26 mouse cellular contexts compared by ENCODE assay signal in the genomic region with DNA sequence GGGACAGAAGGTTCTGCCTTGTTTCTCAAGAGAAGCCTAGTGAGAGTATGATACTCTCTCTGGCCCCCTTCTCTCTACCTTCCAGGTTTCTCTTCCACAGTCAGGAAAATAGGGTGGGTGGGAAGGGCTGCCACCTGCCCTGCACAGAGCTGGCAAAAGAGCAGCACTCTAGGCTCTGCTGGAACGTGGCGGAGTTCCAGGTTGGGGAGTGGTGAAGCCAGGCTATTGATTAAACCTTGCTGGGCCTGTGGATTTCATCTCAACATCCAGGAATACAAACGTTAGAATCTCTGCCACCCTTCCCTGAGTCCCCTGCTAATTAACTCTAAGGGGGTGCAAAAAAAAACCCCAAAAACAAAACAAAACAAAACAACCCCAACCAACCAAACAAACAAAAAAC. TPM values are rescaled to one million over a fixed set of nuclear protein-coding genes. Genes with fewer than 3 reads are reported as not detected.
A peak's percentile ranks its signal among the peaks of the same experiment; 100 is the strongest.
DNase-seq lines count a peak whose midpoint lies in the region; ATAC-seq and TF ChIP-seq lines count a peak whose summit lies in the region.
"Had no signal": no experiment of that assay in that cellular context is flagged by ENCODE, and none has a peak within 500 bp of the region (broad histone marks: within the 10 kb centered on the region; RNA-seq: fewer than 3 reads in every experiment).

No protein-coding gene starts in this region.

- peak; percentile 61 for DNase-seq in cerebellum, postnatal 14 days
- no peak for DNase-seq in cerebellum, postnatal 25 days
- peak; percentile 76 for DNase-seq in kidney, adult 18-20 months
- DNase-seq in kidney, postnatal 10 days, result peak; percentile 64
- no peak for DNase-seq in thymus, postnatal 4 days
- no peak for DNase-seq in lung, postnatal 10 days
- DNase-seq: adrenal gland, postnatal 14 days; cerebellum, adult 11 months; cerebellum, adult 9-11 months; gastrocnemius, postnatal 10 days; heart, postnatal 10 days; layer of hippocampus, adult 9-11 months; lung, adult 18-20 months; lung, postnatal 14 days; midbrain, embryonic 14.5 days; right cerebral cortex, postnatal 25 days; thymus, postnatal 25 days had no signal

- no peaks in the 10 kb centered on the region for H3K9me3 ChIP-seq in kidney, embryonic 14.5 days (ENCODE audit: control insufficient read depth, low read length)
- no peaks in the 10 kb centered on the region for H3K9me3 ChIP-seq in ES-Bruce4 (replicated peaks; ENCODE audit: control insufficient read depth, insufficient read depth, low read length, poor library complexity, severe bottlenecking)
- H3K9me3 ChIP-seq: embryonic facial prominence, embryonic 10.5 days; embryonic facial prominence, embryonic 15.5 days; heart, embryonic 13.5 days; hindbrain, embryonic 15.5 days; limb, embryonic 13.5 days; liver, embryonic 12.5 days; neural tube, embryonic 15.5 days had no signal

- TF ChIP-seq CTCF in ES-Bruce4 (IDR thresholded peaks at IDR 0.05; ENCODE audit: low read depth, low read length), result no peak

- no peak for TF ChIP-seq POLR2A in ES-Bruce4 (IDR thresholded peaks at IDR 0.05; ENCODE audit: insufficient read depth, low read length)

- peaks cover 12% of the 10 kb centered on the region for H3K27me3 ChIP-seq in kidney, embryonic 14.5 days (ENCODE audit: control insufficient read depth, insufficient read depth, low read length)
- no peaks in the 10 kb centered on the region for H3K27me3 ChIP-seq in ES-Bruce4 (ENCODE audit: control insufficient read depth, insufficient read depth, low read length, poor library complexity, severe bottlenecking)

- H3K9ac ChIP-seq in kidney, embryonic 14.5 days (ENCODE audit: low read depth, low read length), result no peak overlapping the region
- peak overlapping the region; percentile 33 for H3K9ac ChIP-seq in ES-Bruce4 (ENCODE audit: low read depth, poor library complexity, severe bottlenecking)
- H3K9ac ChIP-seq: embryonic facial prominence, embryonic 15.5 days; heart, embryonic 13.5 days; hindbrain, embryonic 15.5 days; limb, embryonic 13.5 days; liver, embryonic 12.5 days; neural tube, embryonic 15.5 days had no signal

- WGBS in kidney, embryonic 14.5 days, result 48% methylated on average over 3 of the region's 3 CpGs

- no peaks in the 10 kb centered on the region for H3K36me3 ChIP-seq in kidney, embryonic 14.5 days (ENCODE audit: control insufficient read depth, insufficient read depth, low read length)
- no peaks in the 10 kb centered on the region for H3K36me3 ChIP-seq in ES-Bruce4 (ENCODE audit: control insufficient read depth, insufficient read depth, low read length, poor library complexity, severe bottlenecking)
- H3K36me3 ChIP-seq: embryonic facial prominence, embryonic 10.5 days; embryonic facial prominence, embryonic 15.5 days; heart, embryonic 13.5 days; hindbrain, embryonic 15.5 days; limb, embryonic 13.5 days; liver, embryonic 12.5 days; neural tube, embryonic 15.5 days had no signal

- no peak overlapping the region for H3K27ac ChIP-seq in kidney, embryonic 14.5 days (ENCODE audit: low read depth, low read length)
- peak overlapping the region; percentile 74 for H3K27ac ChIP-seq in ES-Bruce4 (ENCODE audit: insufficient read depth, low read length)
- H3K27ac ChIP-seq: embryonic facial prominence, embryonic 10.5 days; embryonic facial prominence, embryonic 15.5 days; heart, embryonic 13.5 days; hindbrain, embryonic 15.5 days; limb, embryonic 13.5 days; liver, embryonic 12.5 days; neural tube, embryonic 15.5 days had no signal

- no peak overlapping the region for H3K4me2 ChIP-seq in kidney, embryonic 14.5 days (replicated peaks; ENCODE audit: low read depth, low read length)
- H3K4me2 ChIP-seq: embryonic facial prominence, embryonic 15.5 days; heart, embryonic 13.5 days; hindbrain, embryonic 15.5 days; limb, embryonic 13.5 days; liver, embryonic 12.5 days; neural tube, embryonic 15.5 days had no signal

- ATAC-seq in kidney, embryonic 14.5 days (ENCODE audit: low FRiP score, low TSS enrichment), result no peak
- ATAC-seq: liver, embryonic 12.5 days had no signal

- TF ChIP-seq EP300 in ES-Bruce4 (IDR thresholded peaks at IDR 0.05; ENCODE audit: insufficient read depth, low read depth, low read length), result no peak

- H3K4me1 ChIP-seq in kidney, embryonic 14.5 days (ENCODE audit: control insufficient read depth, insufficient read depth, low read length), result no peaks in the 10 kb centered on the region
- peaks cover 17% of the 10 kb centered on the region for H3K4me1 ChIP-seq in ES-Bruce4 (ENCODE audit: control insufficient read depth, insufficient read depth, low read length)
- H3K4me1 ChIP-seq: embryonic facial prominence, embryonic 15.5 days had no signal

- no peak overlapping the region for H3K4me3 ChIP-seq in kidney, embryonic 14.5 days (ENCODE audit: low read length)
- H3K4me3 ChIP-seq in ES-Bruce4 (ENCODE audit: low read depth, low read length), result no peak overlapping the region
- H3K4me3 ChIP-seq: embryonic facial prominence, embryonic 10.5 days; embryonic facial prominence, embryonic 15.5 days; heart, embryonic 13.5 days; hindbrain, embryonic 15.5 days; limb, embryonic 13.5 days; liver, embryonic 12.5 days; neural tube, embryonic 15.5 days had no signal

RNA-seq across cellular contexts. Expression of a gene that starts 9.1 kb away (rescaled TPM):
- 58.6 and 65.3 TPM in 2 replicates for polyA plus RNA-seq in kidney, embryonic 14.5 days (2014; fragmentation: Nextera tagmentation; extraction: Ambion mirVana)
- 277 and 320 TPM in 2 replicates for polyA plus RNA-seq in ES-Bruce4 (2011; ENCODE audit: insufficient read depth, insufficient read length, low read depth, missing spikeins)

RNA-seq across cellular contexts. Expression of a gene that starts 32.4 kb away (rescaled TPM):
- 71.6 and 81.0 TPM in 2 replicates for polyA plus RNA-seq in kidney, embryonic 14.5 days (2014; fragmentation: Nextera tagmentation; extraction: Ambion mirVana)
- 37.0 and 39.6 TPM in 2 replicates for polyA plus RNA-seq in ES-Bruce4 (2011; ENCODE audit: insufficient read depth, insufficient read length, low read depth, missing spikeins)

Comparison
In these comparisons a context has a peak if more than half of its experiments do, and no peak if none do; other contexts are left out.
1. DNase-seq: peak in cerebellum, postnatal 14 days (2 of 2), kidney, adult 18-20 months (single experiment) and kidney, postnatal 10 days (single experiment); none in cerebellum, postnatal 25 days (0 of 2), thymus, postnatal 4 days (single experiment) and lung, postnatal 10 days (single experiment).